Mouse (Mus musculus) embryonic fibroblast, embryonic 13.5 days (primary cell): ENCODE data around the gene Akt3. TPM values are rescaled to one million over a fixed set of nuclear protein-coding genes. Genes with fewer than 3 reads are reported as not detected.

Experiments used
- H3K27ac ChIP-seq: 2 replicates; pipeline ENCODE4 v1.5.1; 2012; ENCODE audit warnings: low read length, control low read depth, inconsistent platforms; ENCODE audit not compliant: insufficient read depth
- H3K4me1 ChIP-seq: 2 replicates; pipeline ENCODE4 v1.6.1; 2011; ENCODE audit warnings: low read length; ENCODE audit not compliant: control insufficient read depth, insufficient read depth
- H3K4me3 ChIP-seq: 2 replicates; pipeline ENCODE4 v1.5.1; 2011; ENCODE audit warnings: mild to moderate bottlenecking, control low read depth, low read length; ENCODE audit not compliant: insufficient read depth
- CTCF ChIP-seq: IDR thresholded peaks from 2 replicates; pipeline ENCODE4 v1.5.1; 2011; ENCODE audit warnings: mild to moderate bottlenecking, control low read depth, low read length, moderate library complexity, borderline replicate concordance; ENCODE audit not compliant: insufficient read depth
- POLR2A ChIP-seq: IDR thresholded peaks from 2 replicates; pipeline ENCODE4 v1.6.1; 2011; ENCODE audit warnings: low read depth, mild to moderate bottlenecking, control low read depth, low read length, moderate library complexity
- polyA plus RNA-seq: library from polyadenylated mRNA; stranded (reverse); fragments of >200 nt; gene quantifications from 2 replicates; pipeline ENCODE4 v1.2.4, GENCODE M21; 2011; ENCODE audit warnings: low read depth; ENCODE audit not compliant: missing spikeins, insufficient read length

Gene Akt3
- polyA plus RNA-seq, 1 experiment, result 44.7 TPM

GRCm38 (mm10) chr1:177141468-177141867, 116.5 kb downstream of the Akt3 start:
- Histone ChIP-seq H3K4me3 (no peak overlapping the region), H3K27ac (no peak overlapping the region), H3K4me1 (no peaks in the 10 kb centered on the region)
- TF ChIP-seq CTCF, result no peak
- TF ChIP-seq POLR2A, result no peak

GRCm38 (mm10) chr1:177139652-177140051, 118.4 kb downstream of the Akt3 start:
- H3K27ac ChIP-seq, result no peak overlapping the region
- H3K4me3 ChIP-seq, result no peak overlapping the region
- H3K4me1 ChIP-seq, result no peaks in the 10 kb centered on the region
- TF ChIP-seq POLR2A, result no peak
- no peak for TF ChIP-seq CTCF

- no peak for TF ChIP-seq CTCF
- TF ChIP-seq POLR2A, result no peak
- Histone ChIP-seq H3K27ac (no peak overlapping the region), H3K4me3 (no peak overlapping the region), H3K4me1 (no peaks in the 10 kb centered on the region)
Observed at GRCm38 (mm10) chr1:177131458-177131857, 126.5 kb downstream of the Akt3 start.

GRCm38 (mm10) chr1:177126674-177127073, 131.3 kb downstream of the Akt3 start:
- Histone ChIP-seq H3K4me1 (no peaks in the 10 kb centered on the region), H3K27ac (0 out of 2 replicates have a peak overlapping the region, but pooled peaks have one; percentile 1), H3K4me3 (no peak overlapping the region)
- TF ChIP-seq POLR2A (no peak), CTCF (no peak)

DNA sequence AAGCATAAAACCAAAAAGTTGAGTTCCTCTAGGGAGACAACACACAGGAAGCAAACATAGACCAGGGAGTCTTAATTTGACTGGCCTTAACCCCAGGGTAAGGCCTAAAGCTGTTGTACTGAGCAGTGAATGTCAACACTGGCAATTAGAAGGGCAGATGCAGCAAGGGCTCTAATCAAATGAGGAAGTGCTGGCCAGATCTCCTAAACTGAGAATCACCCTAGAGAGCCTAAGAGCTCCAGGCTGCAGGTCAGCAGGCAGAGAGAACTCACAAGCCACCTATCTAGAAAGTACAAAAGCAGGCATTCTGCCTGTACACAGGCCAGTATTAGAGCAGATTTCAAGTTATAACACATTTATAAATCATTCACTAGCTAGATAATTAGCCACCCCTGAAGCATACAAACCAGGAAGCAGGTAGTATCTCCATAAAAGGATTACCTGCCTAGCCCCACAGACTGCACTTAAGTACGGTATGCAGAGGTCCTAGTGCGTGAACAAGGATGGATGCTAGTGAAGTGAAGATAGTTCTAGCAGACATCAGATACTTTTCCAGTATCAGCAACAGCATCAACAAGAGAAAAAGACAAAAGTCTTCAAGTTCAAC, 147.2 kb downstream of the Akt3 start:
- Histone ChIP-seq H3K4me1 (no peaks in the 10 kb centered on the region), H3K4me3 (no peak overlapping the region), H3K27ac (no peak overlapping the region)
- TF ChIP-seq POLR2A, result no peak
- TF ChIP-seq CTCF, result no peak

DNA sequence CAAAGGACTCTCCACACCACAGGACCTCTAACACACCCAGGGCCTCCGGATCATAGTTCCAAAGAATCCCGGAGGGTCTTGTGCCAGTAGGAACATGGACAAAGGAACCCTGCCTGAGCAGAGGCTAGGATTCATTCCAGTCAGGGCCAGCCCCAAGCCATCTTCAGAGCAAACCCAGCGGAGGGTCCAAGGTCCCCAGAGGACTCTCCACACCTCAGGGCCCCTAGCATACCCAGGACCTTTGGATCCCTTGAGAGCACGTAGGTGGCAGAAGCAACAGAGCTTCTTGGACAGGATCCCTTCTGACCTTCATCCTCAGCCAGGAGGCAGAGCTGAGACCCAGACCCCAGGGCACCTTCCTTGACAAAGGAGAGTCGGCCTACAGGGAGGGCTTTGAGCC, 167.5 kb downstream of the Akt3 start:
- TF ChIP-seq POLR2A (no peak), CTCF (no peak)
- H3K4me3 ChIP-seq, result no peak overlapping the region
- 0 out of 2 replicates have a peak, but pooled peaks cover 2% of the 10 kb centered on the region for H3K4me1 ChIP-seq
- no peak overlapping the region for H3K27ac ChIP-seq

- Histone ChIP-seq H3K4me1 (0 out of 2 replicates have a peak, but pooled peaks cover 2% of the 10 kb centered on the region), H3K4me3 (no peak overlapping the region), H3K27ac (peak overlapping the region; percentile 34; the same call in 1 of the 2 replicates)
- TF ChIP-seq CTCF, result no peak
Observed at GRCm38 (mm10) chr1:177089515-177089914, 168.5 kb downstream of the Akt3 start.

GRCm38 (mm10) chr1:177089048-177089447, 169.0 kb downstream of the Akt3 start:
- TF ChIP-seq CTCF, result no peak
- no peak for TF ChIP-seq POLR2A
- Histone ChIP-seq H3K4me3 (no peak overlapping the region), H3K27ac (no peak overlapping the region), H3K4me1 (0 out of 2 replicates have a peak, but pooled peaks cover 2% of the 10 kb centered on the region)

GRCm38 (mm10) chr1:177081957-177082645, 175.9 kb downstream of the Akt3 start:
- Histone ChIP-seq H3K4me3 (no peak overlapping the region), H3K4me1 (no peaks in the 10 kb centered on the region), H3K27ac (no peak overlapping the region)
- no peak for TF ChIP-seq POLR2A
- no peak for TF ChIP-seq CTCF

DNA sequence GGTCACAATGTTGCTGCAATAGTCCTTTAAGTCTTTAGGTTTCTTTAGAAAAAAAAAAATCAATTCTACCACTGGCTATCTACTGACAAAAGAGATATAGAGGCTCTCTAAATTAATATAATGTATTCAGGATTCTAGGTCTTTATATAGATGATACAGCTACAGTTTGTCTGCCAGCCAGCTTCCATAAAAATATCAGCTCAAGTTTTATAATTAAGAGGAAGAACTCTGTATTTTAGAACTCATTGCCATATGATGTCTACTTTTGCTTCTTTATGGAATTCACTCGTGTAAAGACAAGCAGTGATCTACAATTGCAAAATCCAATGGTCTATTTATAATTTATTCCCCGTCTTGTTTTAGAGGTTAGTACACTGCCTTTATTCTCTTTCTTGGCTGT, 188.8 kb downstream of the Akt3 start:
- TF ChIP-seq POLR2A (no peak), CTCF (no peak)

GRCm38 (mm10) chr1:177067123-177067646, 190.8 kb downstream of the Akt3 start:
- no peaks in the 10 kb centered on the region for H3K4me1 ChIP-seq
- H3K27ac ChIP-seq, result no peak overlapping the region
- no peak for TF ChIP-seq CTCF
- no peak for TF ChIP-seq POLR2A
- no peak overlapping the region for H3K4me3 ChIP-seq

More for the DNA sequence above, 188.8 kb downstream of the Akt3 start:
- Histone ChIP-seq H3K4me1 (no peaks in the 10 kb centered on the region), H3K27ac (no peak overlapping the region), H3K4me3 (no peak overlapping the region)
